Mouse (Mus musculus) layer of hippocampus, adult 18-20 months (tissue): Measurements from ENCODE around the gene Rpl23. TPM values are rescaled to one million over a fixed set of nuclear protein-coding genes. Genes with fewer than 3 reads are reported as not detected.
"Not testable (repeated sequence)": the region's sequence is repeated elsewhere in the genome, so short reads cannot be mapped to it uniquely, and the experiment has no call there.

Experiments
- DNase-seq, 2 experiments: peaks; one replicate each; pipeline ENCODE4 v3.0.0; 2022; ENCODE audit warnings: low spot score in 2 of 2
- total RNA-seq, 2 experiments: library from RNA; stranded (reverse); gene quantifications; 2 replicates each; pipeline ENCODE4 v1.2.3; 2021

Gene Rpl23
- total RNA-seq, 2 experiments from 2014 or later, result 367 to 379 TPM

DNA sequence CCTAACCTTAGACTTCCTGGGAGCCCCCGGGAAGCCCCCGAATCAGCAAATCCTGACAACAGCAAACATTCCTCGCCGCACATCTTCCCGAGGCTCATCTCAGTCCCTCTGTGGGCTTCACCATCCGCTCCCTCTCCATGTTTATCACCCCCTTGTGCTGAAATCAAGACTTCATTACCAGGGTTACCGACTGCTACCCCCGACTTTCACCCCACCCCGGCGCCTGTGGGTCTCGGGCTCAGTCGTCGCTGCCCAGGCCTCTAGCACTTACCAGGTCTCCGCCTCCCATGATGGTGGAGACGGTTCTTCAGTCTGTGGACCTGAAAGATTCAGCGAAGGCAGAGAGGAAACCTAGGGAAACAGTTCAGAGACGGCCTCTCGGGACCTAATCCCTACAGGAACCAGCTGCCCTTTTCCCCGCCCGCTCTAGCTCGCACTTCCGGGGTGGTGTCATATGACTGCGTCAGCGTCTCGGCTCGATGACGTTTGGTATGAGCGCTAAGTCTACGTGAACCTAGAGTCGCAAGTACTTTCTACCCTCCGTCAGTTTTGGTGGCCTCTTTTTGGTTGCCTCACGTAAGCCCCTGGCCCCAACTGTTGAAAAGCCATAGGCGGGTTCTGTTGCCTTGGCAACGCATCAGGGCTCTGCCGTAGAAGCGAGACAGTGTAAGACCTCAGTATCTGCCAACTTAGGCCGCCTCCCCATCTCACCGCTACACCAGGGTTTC, 15.9 kb downstream of the Rpl23 start, which contains the start of gene Cwc25:
Cwc25 (minus strand) TSS at position 403 of the 728 bp plus-strand sequence.
- peak; percentile 95 to 98 for DNase-seq

- DNase-seq, result no peak
These were observed 20.6 kb downstream of the Rpl23 start for GRCm38 (mm10) chr11:97761638-97762037.

- no peak for DNase-seq
These were observed 23.3 kb downstream of the Rpl23 start for GRCm38 (mm10) chr11:97758942-97759341.

DNA sequence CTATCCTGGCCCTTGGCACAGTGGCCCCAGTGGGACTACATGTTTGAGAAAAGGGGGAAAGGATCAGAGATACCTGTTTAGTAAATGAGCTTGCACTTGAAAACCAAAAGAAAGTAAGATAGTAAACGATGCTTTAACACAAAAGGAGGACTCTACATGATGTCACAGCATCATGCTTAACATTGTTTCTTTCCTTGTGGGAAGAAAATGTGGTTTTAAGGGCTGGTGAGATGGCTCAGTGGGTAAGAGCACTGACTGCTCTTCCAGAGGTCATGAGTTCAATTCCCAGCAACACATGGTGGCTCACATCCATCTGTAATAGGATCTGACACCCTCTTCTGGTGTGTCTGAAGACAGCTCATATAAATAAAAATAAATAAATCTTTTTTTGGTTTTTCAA, 24.1 kb downstream of the Rpl23 start:
- no peak for DNase-seq

DNA sequence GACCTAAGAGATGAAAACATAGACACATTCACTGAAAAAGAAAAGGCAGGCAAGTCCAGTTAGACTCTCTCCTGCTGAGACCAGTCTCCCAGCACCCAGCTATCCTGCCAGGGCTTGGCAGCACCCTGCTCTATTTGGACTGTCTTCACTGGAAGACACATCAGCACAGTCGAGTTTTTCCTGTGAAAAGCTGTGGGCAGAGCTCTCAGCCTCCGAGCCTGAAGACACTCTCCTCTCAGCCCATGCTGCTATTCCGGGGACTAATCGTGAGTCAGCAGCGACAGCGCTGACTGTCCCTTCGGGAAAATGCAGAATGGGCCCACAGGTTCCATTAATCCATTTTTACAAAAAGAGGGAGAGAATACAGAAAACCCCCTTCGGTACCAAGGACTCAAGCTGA, 29.0 kb downstream of the Rpl23 start:
- DNase-seq, result no peak

DNA sequence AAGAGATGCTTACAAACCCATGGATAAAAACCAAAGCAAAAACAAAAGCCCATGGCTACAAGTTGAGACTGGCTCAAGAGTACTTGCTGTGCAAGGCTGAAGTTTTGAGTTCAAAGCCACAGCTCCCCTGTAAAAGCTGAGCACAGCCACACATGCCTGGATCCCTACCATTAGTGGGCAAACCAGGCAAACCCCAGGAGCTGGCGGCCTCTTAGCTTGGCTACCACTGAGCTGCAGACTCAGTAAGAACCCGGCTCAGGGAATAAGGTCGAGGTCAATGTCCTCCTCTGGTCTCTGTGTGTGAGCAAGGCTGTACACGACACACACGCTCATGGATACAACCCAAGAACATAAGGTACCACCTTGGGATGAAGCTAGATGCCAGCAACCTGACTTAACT, 33.7 kb downstream of the Rpl23 start:
- no peak for DNase-seq

GRCm38 (mm10) chr11:97747773-97748172, 34.5 kb downstream of the Rpl23 start:
- no peak for DNase-seq

DNA sequence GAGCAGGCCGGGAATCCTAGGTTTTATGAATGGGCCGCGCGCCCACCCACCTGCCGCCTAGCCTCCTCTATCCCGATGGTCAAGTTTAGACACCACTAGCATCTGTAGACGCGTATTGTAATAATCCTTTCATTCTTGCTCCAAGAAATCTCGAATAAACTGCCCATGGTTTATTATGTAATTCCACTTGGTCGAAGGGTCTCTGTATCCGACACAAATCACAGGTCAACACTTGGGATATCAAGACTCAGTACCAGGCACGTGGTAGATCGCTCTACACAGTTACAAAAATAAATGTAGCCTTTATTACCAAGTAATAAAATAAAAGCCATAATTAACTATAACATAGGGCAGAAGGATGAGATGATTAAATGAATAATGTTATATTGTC, 36.9 kb downstream of the Rpl23 start:
- no peak for DNase-seq

- DNase-seq, result peak; percentile 98 to 99
These were observed 37.4 kb downstream of the Rpl23 start for GRCm38 (mm10) chr11:97744718-97745330.

DNA sequence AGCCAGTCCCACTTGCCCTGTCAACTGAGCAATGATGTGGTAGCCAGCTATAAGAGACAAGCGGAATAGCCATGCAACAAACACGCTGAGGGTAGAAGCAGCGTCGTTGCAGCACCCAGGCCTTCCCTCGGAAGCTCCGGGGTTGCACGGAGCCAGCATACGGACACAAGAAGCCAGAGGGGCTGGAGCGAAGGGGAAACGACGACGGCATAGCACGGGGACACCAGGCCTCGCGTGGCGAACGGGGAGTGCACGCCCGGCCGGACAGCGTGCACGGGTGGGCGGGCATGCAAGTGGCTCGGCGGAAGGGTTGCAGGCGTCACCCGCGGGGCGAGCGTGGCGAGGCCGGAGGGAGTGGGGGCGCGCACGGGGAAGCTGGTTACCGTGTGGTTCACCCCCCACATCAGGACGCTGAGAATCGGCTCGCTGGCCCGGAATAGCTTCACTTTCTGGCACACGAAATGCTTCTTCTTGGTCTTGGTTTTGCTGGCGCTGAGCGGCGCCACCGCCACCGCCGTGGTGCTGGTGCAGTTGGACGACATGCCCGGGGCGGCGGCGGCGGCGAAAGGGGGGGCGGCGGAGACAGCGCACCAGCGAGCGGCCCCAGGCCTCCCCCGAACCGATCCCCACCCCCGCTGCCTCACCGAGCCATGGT, 38.0 kb downstream of the Rpl23 start, which contains the start of gene Pip4k2b:
Pip4k2b (minus strand) TSS at position 642 of the 655 bp plus-strand sequence.
- DNase-seq, result peak in 1 of 2 experiments; percentile 29

- DNase-seq, result no peak
These were observed 38.8 kb downstream of the Rpl23 start for GRCm38 (mm10) chr11:97743423-97743822.

DNA sequence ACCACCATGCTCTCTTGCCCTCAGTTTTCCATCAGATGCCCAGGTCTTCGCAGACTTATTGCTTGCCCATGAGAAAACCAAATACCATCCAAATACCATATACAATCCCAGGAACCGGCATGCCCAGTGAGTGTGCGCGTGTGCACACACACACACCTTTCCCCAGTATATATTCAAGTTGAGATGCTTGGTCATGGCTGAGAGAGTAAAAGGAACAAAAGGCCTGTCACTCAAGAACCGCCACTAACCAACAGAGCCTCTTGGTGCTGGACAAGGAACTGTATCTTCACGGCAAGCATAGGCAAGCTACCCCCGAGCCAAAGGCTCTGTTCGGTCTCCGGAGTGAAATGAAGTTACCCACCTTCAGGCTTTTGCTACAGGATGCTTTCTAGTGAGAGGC, 39.6 kb downstream of the Rpl23 start:
- DNase-seq, result no peak

- no peak for DNase-seq
These were observed 40.1 kb downstream of the Rpl23 start for GRCm38 (mm10) chr11:97742157-97742556.

GRCm38 (mm10) chr11:97740190-97740589, 42.0 kb downstream of the Rpl23 start:
- peak in 1 of 2 experiments; percentile 42 for DNase-seq

GRCm38 (mm10) chr11:97739155-97739554, 43.1 kb downstream of the Rpl23 start:
- no peak for DNase-seq

- no peak for DNase-seq
These were observed 43.5 kb downstream of the Rpl23 start for GRCm38 (mm10) chr11:97738703-97739102.

GRCm38 (mm10) chr11:97737600-97737999, 44.6 kb downstream of the Rpl23 start:
- no peak for DNase-seq

DNA sequence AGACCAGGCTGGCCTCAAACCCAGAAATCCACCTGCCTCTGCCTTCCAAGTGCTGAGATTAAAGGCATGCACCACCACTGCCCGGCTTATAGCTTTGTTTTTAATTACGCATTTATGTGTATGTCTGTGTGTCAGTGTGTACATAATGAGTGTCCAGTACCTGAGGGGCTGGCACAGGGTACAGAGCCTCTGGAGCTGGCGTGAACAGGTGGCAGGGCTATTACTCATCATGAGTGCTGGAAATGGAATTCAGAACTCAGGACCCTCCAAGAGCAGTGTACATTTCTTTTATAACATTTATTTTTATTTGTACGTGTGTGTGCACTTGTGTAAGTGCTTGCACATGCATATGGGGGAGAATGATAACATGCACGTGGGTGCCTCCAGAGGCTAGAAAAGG, 45.6 kb downstream of the Rpl23 start:
- no peak for DNase-seq

DNA sequence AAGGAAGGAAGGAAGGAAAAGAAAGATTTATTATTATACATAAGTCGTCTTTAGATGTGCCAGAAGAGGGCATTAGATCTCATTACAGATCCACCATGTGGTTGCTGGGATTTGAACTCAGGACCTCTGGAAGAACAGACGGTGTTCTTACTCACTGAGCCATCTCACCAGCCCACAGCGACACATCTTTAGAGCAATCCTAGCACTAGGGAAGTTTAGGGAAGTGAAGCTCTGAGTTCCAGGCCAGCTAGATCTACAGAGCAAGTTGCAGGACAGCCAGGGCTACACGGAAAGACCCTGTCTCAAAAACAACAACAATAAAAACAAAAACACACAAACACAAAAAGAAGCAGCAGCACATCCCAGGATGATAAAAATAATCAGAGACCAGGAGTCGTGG, 47.4 kb downstream of the Rpl23 start:
- not testable (repeated sequence) for DNase-seq

GRCm38 (mm10) chr11:97733689-97734088, 48.5 kb downstream of the Rpl23 start:
- DNase-seq, result no peak

- DNase-seq, result no peak
These were observed 53.5 kb downstream of the Rpl23 start for GRCm38 (mm10) chr11:97728730-97729129.

DNA sequence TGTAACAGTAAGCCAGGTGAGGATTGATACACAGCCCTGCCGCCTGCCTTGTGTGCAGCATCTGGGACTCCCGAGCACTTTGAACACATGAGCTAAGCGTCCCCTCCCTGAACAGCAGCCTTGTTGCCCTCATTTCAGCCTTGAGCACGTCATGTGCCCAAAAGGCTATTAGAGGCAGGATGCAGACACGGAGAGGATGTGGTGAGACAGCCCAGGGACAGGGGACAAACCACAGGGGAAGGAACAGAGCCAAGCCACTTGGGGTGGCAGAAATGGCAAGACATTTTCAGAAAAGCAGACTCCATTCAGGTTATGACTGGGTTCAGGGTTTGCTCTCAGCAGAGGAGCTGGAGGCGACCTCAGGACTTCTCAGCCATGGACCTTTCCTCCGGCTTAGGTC, 53.9 kb downstream of the Rpl23 start:
- DNase-seq, result no peak
